Mouse (Mus musculus) layer of hippocampus, postnatal 25 days (tissue): Measurements from ENCODE around the gene 2310061I04Rik. TPM values are rescaled to one million over a fixed set of nuclear protein-coding genes. Genes with fewer than 3 reads are reported as not detected.
"Not testable (repeated sequence)": the region's sequence is repeated elsewhere in the genome, so short reads cannot be mapped to it uniquely, and the experiment has no call there.

ENCODE experiments used
- DNase-seq, 2 experiments: peaks; one replicate each; pipeline ENCODE4 v3.0.0; 2022; ENCODE audit warnings: mixed read lengths in 2 of 2, low spot score in 1 of 2; ENCODE audit errors: extremely low spot score in 1 of 2
- total RNA-seq, 2 experiments: library from RNA; stranded (reverse); gene quantifications; 2 replicates each; pipeline ENCODE4 v1.2.3; 2021

The 2310061I04Rik gene
- 10 to 100 TPM; 59.1 to 65.6 TPM for total RNA-seq

- DNase-seq = peak; percentile 82 to 87
These were observed at the start of gene 2310061I04Rik for GRCm38 (mm10) chr17:35896781-35897643. 2310061I04Rik (minus strand) TSS chr17:35897431.

GRCm38 (mm10) chr17:35939941-35940340, 42.7 kb upstream of the 2310061I04Rik start:
- no peak for DNase-seq

- DNase-seq = no peak
These were observed 41.9 kb upstream of the 2310061I04Rik start for GRCm38 (mm10) chr17:35939108-35939507.

- peak in 1 of 2 experiments; percentile 32 for DNase-seq
These were observed 40.6 kb upstream of the 2310061I04Rik start for GRCm38 (mm10) chr17:35937700-35938348.

DNA sequence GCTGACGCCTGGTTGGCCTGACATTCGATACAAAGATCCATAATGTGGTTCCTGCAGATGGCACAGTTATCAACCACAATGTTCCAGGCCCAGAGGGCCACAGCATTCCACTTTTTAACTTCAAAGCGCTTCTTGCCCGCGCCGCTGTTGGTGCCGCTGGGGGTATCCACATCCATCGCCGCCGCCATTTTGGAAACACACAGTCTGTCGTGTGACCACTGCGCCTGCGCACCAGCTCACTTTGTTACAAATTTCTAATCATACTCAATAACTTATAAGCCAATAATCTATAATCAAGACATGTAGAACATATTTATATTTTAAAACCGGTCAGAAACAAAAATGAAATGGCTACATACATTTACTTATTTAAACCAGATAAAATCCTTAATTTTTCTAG, 38.5 kb upstream of the 2310061I04Rik start:
- DNase-seq = not testable (repeated sequence)

GRCm38 (mm10) chr17:35932608-35933007, 35.4 kb upstream of the 2310061I04Rik start:
- DNase-seq = no peak

DNA sequence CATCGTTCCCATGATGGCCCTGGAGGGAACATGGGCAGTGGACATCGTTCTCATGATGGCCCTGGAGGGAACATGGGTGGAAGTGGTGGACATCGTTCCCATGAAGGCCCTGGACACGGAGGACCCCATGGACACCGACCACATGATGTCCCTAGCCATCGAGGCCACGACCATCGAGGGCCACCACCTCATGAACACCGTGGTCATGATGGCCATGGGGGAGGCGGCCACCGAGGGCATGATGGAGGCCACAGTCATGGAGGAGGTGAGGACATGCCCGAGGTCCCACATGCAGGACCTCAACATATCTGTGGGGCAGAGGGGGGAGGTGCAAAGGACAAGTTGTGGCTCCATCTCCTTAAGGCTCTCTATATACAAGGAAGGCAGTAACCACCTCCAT, 33.4 kb upstream of the 2310061I04Rik start:
- DNase-seq = no peak

DNA sequence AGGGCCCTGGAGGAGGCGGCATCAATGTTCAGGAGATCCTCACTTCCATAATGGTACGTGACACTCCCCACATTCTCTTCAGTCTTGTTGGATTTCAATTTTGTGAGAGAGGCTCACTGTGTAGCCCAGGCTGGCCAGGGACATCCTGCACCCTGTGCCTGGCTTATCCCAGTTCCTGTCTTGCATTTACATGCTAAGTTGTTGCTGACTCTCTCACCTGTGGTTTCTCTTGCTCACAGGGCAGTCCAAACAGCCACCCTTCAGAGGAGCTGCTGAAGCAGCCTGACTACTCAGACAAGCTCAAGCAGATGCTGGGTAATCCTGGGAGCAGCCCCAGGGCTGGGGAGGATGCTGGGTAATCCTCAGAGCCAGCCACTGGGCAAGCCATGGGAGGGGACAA, 32.3 kb upstream of the 2310061I04Rik start:
- DNase-seq = no peak

DNA sequence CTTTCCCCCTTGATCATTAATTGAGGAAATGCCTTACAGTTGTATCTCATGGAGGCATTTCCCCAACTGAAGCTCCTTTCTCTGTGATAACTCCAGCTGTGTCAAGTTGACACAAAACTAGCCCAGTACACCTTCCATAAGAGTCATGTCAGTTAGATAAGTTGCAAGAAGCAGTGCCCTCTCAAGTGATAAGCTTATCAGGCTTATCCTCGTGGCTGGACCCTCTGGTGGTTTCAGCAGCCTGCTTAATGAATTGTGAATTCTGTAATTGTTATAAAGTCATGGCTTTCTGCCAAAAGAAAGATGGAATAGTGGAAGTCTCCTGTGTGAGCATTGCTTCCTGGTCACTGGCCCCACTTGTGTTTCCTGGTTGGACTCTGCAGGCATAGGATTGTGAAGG, 30.2 kb upstream of the 2310061I04Rik start:
- no peak for DNase-seq

DNA sequence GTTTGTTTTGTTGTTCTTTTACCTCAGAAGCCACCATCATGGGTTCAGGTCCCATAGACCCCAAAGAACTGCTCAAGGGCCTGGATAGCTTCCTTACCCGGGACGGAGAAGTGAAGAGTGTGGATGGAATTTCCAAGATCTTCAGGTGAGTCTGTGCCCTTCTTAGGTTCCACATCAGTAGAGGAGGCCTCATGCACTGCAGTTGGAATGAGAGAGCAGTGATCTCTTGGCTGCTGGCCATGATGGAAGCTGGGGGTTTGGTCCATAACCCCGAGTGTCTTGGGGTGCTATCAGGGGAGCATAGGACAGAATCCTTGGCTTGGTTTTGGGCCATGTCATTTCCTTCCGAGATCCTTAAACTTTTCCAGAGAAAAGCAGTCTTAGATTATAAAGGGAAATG, 26.1 kb upstream of the 2310061I04Rik start:
- DNase-seq = no peak

DNA sequence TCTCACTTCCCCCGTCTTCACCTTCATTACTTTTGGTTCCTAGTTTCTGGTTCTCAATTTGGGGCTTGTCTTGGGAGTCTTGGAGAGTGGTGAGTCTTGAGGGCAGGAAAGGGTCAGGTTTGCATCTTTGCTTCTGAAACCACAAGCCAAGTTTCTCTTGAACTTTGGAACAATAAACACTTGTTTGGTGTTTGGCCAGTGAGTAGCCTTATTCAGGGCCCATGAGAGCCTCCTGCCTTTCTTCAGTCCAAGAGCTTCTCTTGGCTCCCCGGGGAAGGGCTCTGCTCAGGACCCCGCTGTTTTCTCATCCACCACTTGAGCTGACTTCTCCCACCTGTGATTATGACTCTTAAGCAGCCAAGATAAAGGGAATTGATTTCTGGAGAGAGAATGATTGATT, 25.3 kb upstream of the 2310061I04Rik start:
- no peak for DNase-seq

- DNase-seq = no peak
These were observed 24.5 kb upstream of the 2310061I04Rik start for GRCm38 (mm10) chr17:35921710-35922109.

DNA sequence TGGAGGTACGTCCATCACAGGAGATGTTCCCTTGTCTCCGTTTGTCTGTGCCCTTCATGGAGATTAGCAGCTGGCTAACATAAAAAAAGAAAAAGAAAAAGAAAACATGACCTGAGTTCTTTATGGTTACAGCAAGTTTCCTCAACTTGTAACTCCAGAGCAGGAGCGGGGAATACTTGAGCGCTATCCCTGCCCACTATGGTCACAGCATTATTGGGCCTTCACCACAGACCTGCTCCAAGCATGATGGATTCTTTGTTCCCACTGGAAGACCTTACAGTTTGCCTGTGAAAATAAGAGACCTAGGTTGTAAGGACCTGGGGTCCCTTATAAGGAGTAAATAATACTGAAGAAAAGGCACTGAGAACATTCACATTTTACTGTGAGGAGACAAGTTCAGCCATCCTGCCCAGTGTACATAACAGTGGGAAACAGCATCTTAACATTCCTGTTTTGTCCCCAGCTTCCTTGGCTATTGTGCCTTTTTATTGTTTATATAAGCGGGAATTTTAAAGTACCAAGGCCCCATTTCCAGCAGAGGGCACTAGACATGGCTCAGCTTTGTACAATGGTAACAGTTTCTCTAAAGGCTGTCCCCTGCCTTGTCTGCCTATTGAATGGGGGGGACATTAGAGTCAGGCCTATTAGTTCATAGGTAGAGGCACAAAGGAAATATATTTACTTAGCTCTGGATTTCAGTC, 23.8 kb upstream of the 2310061I04Rik start:
- no peak for DNase-seq

DNA sequence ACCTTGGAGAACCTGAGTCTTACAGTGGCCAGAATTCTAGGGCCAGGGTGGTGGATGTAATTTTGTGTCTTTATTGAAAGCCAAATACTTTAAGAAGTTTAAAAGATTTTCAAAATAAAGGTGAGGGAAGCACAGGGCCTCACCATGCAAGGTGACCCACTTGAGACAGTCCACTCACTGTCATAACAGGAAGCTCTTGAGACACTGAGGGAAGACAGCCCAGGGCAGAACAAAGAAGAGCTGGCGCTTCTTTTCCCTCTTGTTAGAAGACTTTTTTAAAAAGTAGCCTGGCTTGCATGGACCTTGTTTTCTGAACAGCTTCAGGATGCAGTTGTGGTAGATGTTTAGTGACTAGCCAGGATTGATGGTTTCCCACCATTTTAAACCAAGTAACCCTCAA, 23.2 kb upstream of the 2310061I04Rik start:
- no peak for DNase-seq

GRCm38 (mm10) chr17:35919864-35920301, 22.7 kb upstream of the 2310061I04Rik start:
- DNase-seq = no peak

- peak; percentile 61 to 73 for DNase-seq
These were observed 22.0 kb upstream of the 2310061I04Rik start for GRCm38 (mm10) chr17:35919060-35919715.

DNA sequence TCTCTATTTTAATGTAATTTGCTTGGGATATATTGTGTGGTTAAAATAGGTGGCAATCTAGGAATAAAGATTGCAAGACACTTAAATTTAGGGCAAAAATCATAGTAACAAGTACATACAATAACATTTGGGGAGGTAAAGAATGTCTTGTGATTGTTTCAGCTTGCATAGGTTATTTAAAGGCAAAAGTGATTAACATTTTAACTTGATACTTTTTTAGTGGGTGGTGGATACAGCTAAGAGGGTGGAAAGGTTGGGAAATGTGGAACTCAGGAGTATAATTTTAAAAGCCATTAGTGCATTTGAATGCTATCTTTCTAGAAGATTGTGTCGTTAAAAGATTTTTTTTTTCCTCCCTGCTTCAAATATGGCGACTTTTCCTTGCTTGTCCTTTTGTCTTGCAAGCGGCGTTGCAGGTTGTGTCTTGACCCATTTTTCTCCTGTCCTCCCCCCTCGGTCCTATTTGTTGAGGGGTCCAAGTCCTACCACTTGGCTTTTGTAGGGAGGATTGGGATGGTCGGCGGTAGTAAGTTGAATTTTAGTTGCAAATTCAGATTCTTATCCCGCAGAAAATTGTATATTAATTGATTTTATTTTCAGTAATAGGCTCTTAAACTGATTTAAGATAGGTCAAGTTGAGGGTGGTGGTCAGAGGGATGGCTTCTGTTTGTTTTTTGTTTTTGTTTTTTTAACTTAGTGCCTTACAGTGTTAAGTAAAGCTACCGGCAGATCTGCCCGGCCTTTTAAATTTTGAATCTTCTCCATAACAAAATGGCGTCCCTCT, 21.2 kb upstream of the 2310061I04Rik start:
- DNase-seq = peak in 1 of 2 experiments; percentile 35

- DNase-seq = peak in 1 of 2 experiments; percentile 43
These were observed 20.4 kb upstream of the 2310061I04Rik start for GRCm38 (mm10) chr17:35917463-35918251.

- no peak for DNase-seq
These were observed 19.9 kb upstream of the 2310061I04Rik start for GRCm38 (mm10) chr17:35917143-35917462.
